Mouse (Mus musculus) cerebellum, adult 2 months (tissue): ENCODE data around the gene Krtap12-1.

ENCODE experiments used
- CTCF ChIP-seq: fragments of 200-500 bp; IDR thresholded peaks from 2 replicates; pipeline ENCODE4 v1.5.1; 2011; ENCODE audit warnings: low read depth, mild to moderate bottlenecking, control low read depth, low read length, moderate library complexity, borderline replicate concordance; ENCODE audit not compliant: insufficient read depth
- POLR2A ChIP-seq: fragments of 200-500 bp; IDR thresholded peaks from 2 replicates; pipeline ENCODE4 v1.6.1; 2011; ENCODE audit warnings: low read length, control low read depth, borderline replicate concordance; ENCODE audit not compliant: insufficient read depth

- TF ChIP-seq POLR2A (no peak), CTCF (no peak)
Observed at GRCm38 (mm10) chr10:77715507-77715906, 4.9 kb upstream of the Krtap12-1 start, which contains the start of gene Gm10142.
